Mouse (Mus musculus) heart, adult 18-20 months (tissue): ENCODE results near the gene Fkbp1b. TPM values are rescaled to one million over a fixed set of nuclear protein-coding genes. Genes with fewer than 3 reads are reported as not detected.
A peak's percentile ranks its signal among the peaks of the same experiment; 100 is the strongest.
"Not testable (repeated sequence)": the region's sequence is repeated elsewhere in the genome, so short reads cannot be mapped to it uniquely, and the experiment has no call there.

Experiments used
- DNase-seq, 2 experiments: peaks; one replicate each; pipeline ENCODE4 v3.0.0; 2021 to 2022; ENCODE audit warnings: mixed read lengths in 1 of 2
- long read RNA-seq, 2 experiments: library from polyadenylated mRNA; stranded (forward); transcript quantifications; one replicate each; pipeline ENCODE4 v2.0.0; 2021
- total RNA-seq, 2 experiments: library from RNA; stranded (reverse); gene quantifications; 2 replicates each; pipeline ENCODE4 v1.2.3; 2021

Fkbp1b gene
- total RNA-seq, result under 1 TPM in 1 of 2 experiments, not detected in 1; 0.74 TPM
- long read RNA-seq, experiment 1, partial matches to known transcripts, result 0 of 2 reads
- long read RNA-seq, experiment 1, other reads (novel, unspliced or antisense), result 1 of 2 reads
- long read RNA-seq, experiment 2, partial matches to known transcripts, result 0 of 1 reads
- long read RNA-seq, experiment 2, other reads (novel, unspliced or antisense), result 1 of 1 reads

DNA sequence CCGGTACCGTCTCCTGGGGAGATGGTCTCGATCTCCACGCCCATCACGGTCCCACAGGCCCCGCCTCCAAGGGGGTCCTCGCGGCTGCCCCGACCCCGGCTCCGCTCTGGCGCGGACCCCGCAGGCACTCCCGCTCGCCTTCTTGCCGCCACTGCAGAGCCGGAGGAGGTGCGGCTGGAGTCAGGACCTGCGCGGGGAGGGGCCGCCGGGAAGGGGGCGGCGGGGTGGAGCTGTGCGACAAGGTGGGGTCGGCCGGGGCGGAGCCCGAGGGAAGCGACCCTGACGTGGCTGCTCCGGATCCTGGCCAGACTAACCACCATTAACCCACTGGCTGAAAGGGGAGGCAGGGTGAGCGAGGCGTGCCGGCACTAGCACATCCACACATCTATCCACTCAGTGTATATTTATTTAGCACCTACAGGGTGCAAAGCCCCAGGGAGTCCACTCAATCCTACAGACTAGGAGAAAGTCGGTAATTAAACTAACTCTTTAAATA lies at the start of gene Fkbp1b:
TSS of gene Fkbp1b (minus strand) at position 200 of the 496 bp plus-strand sequence.
- peak; percentile 58 to 60 for DNase-seq

DNA sequence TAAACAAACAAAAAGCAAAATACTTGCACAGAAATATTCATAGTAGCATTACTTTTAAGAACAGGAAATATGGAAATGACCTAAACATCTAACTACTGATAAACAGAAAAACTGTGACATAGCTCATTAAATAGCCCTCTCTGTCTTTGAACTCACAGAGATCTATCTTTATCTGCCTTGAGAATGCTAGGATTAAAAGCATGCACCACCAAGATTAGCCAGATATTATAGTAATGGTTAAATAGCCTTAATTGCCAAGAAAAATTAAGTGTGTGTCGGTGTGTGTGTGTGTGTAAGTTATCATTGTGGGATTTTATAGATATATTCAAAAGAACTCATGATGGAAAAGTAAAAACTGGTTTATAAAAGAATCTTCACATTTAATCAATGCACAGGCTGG lies 48.5 kb upstream of the Fkbp1b start:
- DNase-seq, result no peak

DNA sequence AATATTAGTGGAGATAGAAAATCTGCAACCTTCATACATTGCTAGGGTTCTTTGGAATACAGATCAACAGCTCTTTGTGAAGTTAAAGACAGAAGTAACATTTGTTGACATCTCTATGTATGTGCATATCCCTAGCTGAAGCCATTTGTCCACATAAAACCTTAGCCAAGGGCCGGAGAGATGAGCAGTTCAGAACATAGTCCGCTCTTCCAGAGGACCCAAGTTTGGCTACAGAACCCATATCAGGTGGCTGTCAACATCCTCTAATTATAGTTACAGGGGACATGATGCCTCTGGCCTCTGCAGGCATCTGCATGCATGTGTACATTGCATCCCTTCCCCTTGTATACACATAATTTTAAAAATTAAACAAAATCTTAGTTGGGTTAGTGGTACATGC lies 47.9 kb upstream of the Fkbp1b start:
- DNase-seq, result no peak

DNA sequence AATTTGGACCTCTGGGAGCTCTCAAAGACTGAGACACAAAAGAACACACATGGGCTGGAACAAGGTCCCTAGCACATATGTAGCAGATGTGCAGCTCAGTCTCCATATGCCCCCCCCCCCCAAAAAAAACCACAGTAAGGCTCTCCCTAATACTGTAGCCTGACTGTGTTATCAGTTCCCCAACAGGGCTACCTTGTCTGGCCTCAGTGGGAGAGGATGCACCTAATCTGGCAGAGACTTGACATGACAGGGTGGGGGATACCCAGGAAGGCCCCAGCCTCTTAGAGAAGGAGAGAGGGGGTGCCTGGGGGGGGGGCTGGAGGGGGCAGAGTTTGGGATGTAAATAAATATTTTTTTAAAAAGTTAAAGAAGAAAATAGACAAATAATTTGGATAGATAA lies 47.3 kb upstream of the Fkbp1b start:
- DNase-seq, result no peak

DNA sequence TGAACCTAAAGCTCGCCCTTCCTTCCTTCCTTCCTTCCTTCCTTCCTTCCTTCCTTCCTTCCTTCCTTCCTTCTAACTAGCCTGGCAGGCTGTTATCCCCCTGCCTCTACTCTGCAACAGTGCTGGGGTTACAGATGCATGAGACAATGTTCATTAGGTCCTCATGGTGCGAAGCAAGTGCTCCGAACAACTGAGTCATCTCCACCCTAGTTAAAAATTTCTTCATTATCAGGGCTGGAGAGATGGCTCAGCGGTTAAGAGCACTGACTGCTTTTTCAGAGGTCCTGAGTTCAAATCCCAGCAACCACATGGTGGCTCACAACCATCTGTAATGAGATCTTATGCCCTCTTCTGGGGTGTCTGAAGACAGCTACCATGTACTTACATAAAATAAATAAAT lies 45.2 kb upstream of the Fkbp1b start:
- not testable (repeated sequence) for DNase-seq

DNA sequence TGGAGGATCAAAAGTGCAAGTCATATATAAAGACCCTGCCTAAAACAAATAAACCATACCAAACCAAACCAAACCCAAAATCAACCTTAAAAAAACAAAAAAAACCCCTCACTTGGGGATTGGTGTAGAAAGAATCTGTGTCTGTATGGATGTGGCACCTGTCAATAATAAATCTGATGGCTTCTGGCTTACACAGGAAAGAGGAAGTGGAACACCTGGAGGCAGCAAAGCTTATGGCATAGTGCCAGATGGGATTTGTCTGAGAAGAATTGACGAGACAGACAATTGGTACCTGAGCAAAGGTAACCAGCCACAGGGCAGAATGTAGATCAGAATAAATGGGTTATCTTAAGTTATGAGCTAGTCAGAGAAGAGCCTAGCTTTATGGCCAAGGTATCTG lies 43.7 kb upstream of the Fkbp1b start:
- DNase-seq, result no peak

DNA sequence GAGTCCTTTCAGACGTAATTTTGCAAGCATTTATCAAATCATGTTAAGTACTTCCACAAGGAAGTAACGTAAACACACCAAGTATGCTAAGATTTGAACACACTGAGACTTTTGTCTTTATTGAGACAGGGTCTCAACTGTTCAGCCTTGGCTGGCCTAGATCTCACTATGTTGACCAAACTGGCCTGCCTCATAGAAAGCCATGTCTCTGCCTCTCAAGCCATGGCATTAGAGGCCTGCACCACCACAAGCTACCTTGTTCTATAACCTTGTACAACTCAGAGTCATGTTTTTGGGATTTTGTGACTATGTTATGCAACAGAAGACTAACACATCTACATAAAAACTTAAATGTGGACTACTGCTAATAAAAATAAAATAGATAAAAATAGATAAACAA lies 40.7 kb upstream of the Fkbp1b start:
- no peak for DNase-seq

DNA sequence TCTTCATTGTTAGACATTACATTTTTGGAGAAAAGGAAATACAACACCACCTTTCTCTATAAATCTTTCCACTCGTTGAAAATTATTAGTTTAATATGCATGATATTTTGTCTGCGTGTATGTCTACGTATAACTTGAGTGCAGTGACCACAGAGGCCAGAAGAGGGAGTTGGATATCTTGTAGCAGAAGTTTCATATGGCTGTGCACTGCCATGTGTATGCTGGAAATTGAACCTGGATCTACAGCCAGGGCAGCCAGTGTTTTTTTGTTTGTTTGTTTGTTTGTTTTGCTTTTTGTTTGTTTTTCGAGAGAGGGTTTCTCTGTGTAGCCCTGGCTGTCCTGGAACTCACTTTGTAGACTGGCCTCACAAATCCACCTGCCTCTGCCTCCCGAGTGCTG lies 37.7 kb upstream of the Fkbp1b start:
- peak; percentile 9 to 26 for DNase-seq

DNA sequence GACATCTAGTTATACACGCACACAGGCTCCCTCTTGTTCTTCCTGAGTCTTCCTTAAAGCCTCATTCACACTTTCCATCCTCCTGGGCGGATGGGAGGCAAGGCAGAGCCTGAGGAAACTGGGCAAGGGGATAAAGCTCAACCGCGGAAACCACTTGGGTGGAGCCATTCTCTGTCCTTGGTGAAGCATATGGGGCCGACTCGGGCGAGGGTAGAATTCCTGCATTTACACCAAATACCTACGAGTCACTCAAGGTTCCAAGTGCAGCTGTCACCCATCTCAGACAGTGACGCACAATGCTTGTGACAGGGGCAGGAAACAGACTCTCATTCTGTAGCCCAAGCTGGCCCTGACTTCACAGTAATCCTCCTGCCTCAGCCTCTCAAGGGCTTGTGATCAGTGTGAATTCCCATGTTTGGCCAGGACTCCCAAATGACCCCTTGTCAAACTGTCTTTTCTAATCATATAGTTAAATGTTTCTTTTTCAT lies 36.9 kb upstream of the Fkbp1b start:
- DNase-seq, result no peak

DNA sequence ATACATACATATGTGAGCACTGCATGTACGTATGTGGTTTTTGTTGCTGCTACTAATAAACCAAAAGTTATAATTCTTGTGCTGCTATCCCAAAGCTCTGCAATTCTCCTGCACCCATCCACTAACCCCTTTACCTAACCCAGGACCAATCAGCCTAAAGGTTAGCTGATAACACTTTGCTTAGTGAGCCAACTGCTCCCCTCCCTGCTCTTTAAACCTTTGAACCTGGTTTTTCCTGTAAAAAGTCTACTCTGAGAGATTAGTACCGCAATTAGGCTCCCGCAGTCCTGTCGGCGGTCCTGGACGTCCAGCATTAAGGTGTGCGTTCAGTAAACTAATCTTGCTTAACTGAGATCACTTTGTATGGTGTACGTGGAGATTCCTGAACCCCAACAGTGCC lies 34.2 kb upstream of the Fkbp1b start:
- no peak for DNase-seq

DNA sequence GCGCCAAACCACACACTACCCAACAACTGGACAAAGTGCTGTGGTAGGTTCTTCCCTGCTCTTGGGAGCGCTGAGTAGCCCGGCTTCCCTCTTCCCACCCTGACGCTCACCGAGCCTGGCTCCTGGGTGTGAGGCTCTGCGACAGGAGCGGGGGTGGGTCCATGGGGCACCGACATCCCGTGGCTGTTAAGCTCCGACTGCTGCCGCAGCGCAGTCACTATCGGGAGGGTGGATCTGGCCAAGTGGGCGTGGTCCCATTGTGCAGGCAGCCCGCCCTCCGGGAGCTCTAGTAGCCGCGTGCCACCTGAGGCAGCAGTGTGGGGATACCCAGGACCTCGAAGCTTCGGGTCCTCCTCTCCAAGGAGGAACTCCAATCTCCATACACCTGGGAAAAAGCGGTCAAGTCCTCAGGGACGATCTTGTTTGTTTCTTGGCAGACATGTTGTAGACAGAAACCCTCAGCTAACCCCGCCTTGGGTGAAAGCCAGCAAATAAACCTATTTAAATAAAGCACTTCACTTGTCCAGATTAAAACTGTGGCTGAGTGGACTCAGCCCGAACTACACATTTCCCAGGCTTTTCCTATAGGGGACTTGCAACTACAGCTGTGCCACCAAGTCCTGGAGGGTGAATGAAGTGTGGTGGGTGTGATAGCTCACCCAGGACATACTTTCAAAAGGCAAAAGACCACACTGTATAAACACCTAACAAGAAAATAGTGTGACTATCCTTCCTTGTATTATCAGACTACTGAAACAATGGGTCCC lies 33.0 kb upstream of the Fkbp1b start, which contains the start of gene Mfsd2b:
TSS of gene Mfsd2b (minus strand) at position 199 of the 767 bp plus-strand sequence.
- DNase-seq, result peak; percentile 71 to 77

DNA sequence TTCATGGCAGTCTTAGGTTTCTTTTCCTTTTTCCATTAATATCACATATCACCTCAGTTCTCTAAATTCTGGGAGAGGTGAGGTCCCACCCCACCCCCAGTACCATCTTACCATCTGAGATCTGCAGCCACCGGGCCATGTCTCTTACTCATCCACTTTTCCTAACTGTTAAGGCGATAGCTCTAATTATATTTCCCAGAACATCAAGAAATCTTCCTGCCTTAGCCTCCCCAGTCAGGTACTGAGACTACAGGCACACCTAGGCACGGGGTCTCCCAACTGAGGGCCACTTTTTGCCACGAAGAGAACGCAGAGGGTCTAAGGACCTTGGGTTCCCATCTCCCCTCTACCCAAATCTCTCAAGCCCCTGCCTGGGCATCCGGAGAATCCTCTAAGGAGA lies 32.1 kb upstream of the Fkbp1b start:
- no peak for DNase-seq

DNA sequence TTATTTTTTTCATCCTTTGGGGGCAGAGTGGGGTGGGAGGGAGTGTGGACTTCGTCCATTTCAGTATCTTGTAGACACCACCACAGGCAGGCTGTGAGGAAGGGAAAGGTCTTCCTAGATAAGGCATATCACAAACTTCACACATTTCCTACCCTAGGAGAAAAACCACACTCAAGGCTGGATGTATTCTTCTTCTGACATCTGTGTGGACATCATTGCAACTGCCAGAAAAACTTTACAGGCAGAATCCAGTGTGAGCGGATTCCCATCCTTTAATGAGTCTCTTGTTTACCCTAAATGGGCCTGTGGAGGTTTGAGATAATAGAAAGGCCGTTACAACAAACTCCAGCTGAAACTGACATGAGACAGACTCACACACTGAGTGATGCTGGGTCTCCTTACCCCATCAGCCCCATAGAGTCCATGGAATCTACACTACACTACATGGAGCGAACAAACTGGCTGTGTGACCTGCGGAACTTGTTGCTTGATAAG lies 31.6 kb upstream of the Fkbp1b start:
- DNase-seq, result no peak

DNA sequence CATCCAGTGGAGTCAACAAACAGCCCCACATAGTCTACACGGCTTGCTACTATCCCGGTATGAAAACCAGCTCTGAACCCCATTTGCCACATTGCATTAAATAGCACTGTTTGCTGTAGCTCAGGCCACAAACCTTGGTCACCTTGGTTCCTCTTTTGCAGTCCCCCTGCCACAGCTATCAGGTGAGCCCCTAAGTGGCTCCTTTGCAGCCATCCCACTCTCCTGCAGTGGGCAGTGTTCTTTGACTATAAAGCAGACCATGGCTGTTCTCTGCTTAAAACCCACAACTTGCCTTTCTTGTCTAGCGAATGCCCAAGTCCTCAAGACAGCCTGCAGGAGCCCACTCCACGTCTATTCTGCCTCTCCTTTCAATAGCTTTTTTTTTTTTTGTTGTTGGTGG lies 30.9 kb upstream of the Fkbp1b start:
- no peak for DNase-seq

DNA sequence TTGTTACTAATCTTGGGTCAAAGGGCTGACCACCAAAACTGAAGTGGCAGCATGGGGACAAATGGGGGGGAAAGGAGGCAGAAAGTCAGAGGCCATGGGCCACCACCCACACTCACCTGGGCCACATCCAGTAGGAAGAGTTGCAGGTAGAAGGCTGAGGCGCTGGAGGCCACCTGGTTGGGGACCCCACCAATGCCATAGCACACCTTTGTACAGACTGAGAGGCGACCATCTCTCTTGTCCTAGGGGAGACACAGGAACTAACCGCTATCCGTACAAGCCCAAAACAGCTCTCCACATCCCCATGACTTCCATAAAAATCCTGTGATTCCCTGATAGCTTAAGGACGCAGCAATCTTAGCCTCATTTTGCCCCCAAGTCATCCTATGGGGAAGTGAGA lies 29.9 kb upstream of the Fkbp1b start:
- DNase-seq, result no peak

DNA sequence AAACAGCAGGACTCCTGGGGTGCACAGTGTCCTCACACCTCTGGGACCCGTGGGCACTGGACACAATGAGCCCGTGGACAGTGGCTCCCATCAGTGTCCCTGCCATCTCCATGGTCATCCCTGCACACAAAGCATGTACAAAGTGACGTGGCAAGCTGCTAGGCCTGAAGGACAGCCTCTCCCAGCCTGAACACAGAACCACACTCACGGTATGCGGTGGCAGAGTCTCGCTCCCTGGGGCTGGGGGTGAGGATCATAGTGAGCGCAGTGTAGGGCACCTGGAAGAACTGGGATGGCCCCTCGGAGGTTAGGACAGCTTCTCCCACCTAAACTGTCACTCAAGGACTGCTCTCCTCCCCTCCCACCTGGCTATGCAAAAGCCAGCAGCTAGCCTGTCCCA lies 27.5 kb upstream of the Fkbp1b start:
- DNase-seq, result no peak

DNA sequence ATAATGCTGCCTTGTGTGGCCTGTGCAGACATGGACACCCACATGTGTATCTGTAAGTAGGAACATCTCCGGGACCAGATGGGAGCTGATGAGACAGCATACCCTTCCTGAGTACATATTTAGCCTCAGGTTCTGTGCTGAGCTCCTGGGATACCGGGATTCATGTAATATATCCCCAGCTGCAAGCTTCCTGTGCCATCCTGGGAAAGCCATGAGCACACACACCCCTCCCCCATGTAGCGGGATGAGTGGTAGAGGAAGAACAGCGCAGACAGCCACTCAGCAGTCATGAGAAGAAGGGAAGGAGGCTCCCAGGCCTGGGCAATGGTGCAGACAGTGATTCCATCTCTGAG lies 22.9 kb upstream of the Fkbp1b start:
- DNase-seq, result no peak

DNA sequence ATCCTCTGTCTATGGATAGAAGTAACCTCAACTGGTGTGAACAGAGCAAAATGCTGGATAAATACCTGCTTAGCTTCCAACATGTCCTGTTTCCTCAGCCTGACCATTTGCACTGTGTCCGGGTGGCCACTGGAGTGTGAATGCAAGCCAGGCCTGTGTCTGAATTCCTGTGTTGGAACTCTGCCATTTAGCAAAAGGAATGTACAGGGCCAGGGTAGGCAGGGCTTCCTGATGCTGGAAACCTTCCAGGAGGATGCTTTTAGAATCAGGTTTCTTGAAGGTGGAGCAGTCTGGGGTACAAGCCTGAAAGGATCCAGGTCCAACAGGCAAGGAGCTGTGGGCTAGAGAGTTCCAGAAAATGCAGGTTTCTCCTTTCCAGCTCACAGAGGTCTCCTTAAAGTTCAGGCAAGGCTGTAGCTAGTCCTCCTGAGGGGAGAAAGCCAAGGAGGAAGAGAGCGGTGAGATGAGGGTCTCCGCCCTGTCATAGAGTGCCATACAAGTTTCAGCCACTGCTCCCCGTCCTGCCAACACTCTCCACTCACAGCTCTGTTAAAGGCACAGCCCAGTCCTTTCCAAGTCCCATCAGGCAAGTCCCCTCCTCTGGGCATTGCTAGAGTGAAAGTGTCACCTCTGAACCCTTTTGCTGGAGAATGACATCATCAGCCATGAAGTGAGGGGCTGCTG lies 22.4 kb upstream of the Fkbp1b start:
- peak; percentile 47 to 50 for DNase-seq

DNA sequence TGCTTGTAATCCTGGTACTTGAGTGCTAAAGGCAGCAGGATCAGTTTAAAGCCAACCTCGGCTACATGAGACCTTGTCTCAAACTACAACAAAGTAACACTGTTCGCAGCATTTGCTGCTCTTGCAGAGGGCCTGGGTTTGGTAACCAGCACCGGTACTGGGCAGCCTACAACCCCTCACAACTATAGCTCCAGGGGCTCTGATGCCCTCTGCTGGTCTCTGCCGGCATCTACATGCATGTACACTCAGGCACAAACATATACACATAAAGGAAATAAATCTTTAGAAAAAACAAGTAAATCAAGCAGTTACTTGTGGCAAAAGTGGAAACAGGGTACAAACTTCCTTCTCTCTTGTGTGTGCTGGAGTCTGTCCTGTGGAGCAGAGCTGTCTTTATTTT lies 21.3 kb upstream of the Fkbp1b start:
- DNase-seq, result no peak

DNA sequence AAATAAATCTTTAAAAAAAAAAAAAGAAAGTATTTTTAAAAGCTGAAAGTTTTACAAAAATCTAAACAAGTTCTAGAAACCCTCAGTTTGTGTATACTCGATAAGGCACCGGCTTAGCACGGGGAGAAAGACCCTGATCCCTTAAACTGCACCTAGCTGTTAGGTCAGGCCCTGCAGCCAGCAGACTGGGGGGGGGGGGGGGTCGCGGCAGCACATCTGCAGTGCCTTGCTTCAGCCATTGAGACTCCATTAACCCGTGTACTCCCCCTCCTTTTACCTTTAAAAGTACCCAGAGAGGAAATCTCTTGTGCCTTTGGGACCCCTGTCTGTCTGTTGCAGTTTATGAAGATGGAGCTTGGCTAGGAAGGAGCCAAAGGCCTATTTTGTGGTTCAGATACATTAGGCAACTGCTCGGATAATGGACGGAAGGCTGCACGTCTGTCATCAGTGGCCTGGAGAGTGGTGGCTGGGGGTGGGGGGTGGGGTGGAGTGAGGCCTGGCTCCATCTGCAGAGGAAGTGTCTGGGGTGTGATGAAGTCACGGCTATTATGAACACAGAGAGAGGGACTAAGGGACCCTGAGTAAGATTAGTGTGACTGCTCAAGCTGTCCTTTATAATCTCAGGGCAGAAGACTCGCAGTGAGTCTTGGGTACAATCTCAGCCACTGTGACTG lies 18.0 kb upstream of the Fkbp1b start:
- no peak for DNase-seq

DNA sequence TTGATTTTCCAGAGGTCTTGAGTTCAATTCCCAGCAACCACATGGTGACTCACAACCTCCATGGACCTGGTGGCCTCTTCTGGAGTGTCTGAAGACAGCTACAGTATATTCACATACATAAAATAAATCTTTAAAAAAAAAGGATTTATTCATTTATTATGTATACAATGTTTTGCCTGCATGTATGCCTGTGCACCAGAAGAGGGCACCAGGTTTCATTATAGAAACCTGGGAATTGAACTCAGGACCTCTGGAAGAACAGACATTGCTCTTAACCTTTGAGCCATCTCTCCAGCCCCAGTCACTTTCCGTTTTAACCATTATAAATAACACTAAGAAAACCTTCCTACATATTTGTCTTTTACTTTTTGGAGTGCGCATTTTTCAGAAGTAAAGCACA lies 15.4 kb upstream of the Fkbp1b start:
- DNase-seq, result no peak

DNA sequence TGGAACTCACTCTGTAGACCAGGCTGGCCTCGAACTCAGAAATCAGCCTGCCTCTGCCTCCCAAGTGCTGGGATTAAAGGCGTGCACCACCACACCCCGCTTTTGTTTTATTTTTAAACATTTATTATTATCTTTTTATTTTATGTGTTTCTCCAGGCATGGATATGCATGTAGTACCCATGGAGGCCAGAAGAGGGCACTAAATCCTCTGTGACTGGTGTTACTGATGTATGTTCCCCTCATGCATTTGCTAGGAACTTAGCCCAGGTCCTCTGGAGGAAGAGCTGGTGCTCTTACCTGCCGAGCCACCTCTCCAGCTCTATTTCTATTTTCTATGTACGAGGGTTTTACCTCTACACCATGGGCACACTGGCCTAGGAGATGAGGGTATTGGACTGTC lies 14.8 kb upstream of the Fkbp1b start:
- DNase-seq, result peak in 1 of 2 experiments; percentile 42
